Mouse (Mus musculus) cortical plate, adult 2 months (tissue): ENCODE results near the gene Mbl1.

Source experiments
- CTCF ChIP-seq: fragments of 200-500 bp; IDR thresholded peaks from 2 replicates; pipeline ENCODE4 v1.5.1; 2011; ENCODE audit warnings: mild to moderate bottlenecking, control low read depth, low read length; ENCODE audit not compliant: insufficient read depth; ENCODE audit errors: extremely low read depth
- POLR2A ChIP-seq: fragments of 200-500 bp; IDR thresholded peaks from 2 replicates; pipeline ENCODE4 v1.6.1; 2011; ENCODE audit warnings: mild to moderate bottlenecking, low read length, control low read depth; ENCODE audit not compliant: insufficient read depth; ENCODE audit errors: extremely low read depth

- TF ChIP-seq CTCF = no peak
- TF ChIP-seq POLR2A = no peak
Observed at GRCm38 (mm10) chr14:41137006-41137405, 14.3 kb upstream of the Mbl1 start.
